Mouse (Mus musculus): ENCODE data around the gene Washc4. TPM values are rescaled to one million over a fixed set of nuclear protein-coding genes. Genes with fewer than 3 reads are reported as not detected.

Gene Washc4
- total and polyA plus RNA-seq, 3 experiments, result 16.3 to 31.8 (median 19.3) TPM

- dilution Hi-C loops (cut with MboI; ENCODE audit: extremely low pct_ligation_motif_present, extremely low pct_unique_long_range_greater_than_20kb, low sequenced_read_pairs), result no loop called here
- TF ChIP-seq IRF4 (IDR thresholded peaks at IDR 0.05; ENCODE audit: low read depth, low read length) (no peak), POLR2A (IDR thresholded peaks at IDR 0.05; ENCODE audit: low read depth, low read length) (no peak), MAFK (IDR thresholded peaks at IDR 0.05; ENCODE audit: insufficient replicate concordance, low read length) (no peak), ETS1 (conservative IDR thresholded peaks at IDR 0.05; ENCODE audit: low read depth, low read length) (no peak), SIN3A (IDR thresholded peaks at IDR 0.05; ENCODE audit: low read length) (no peak), USF1 (IDR thresholded peaks at IDR 0.05; ENCODE audit: low read depth, low read length) (no peak), E2F4 (IDR thresholded peaks at IDR 0.05; ENCODE audit: insufficient replicate concordance, low read depth, low read length) (no peak), ZKSCAN1 (IDR thresholded peaks at IDR 0.05; ENCODE audit: borderline replicate concordance, low read depth, low read length) (no peak), ZNF384 (IDR thresholded peaks at IDR 0.05; ENCODE audit: low read depth, low read length) (no peak), SMC3 (IDR thresholded peaks at IDR 0.05; ENCODE audit: low read depth, low read length) (no peak), MEF2A (IDR thresholded peaks at IDR 0.05; ENCODE audit: borderline replicate concordance, low read depth, low read length) (no peak), TBP (conservative IDR thresholded peaks at IDR 0.05; ENCODE audit: low read depth, low read length) (no peak), JUN (IDR thresholded peaks at IDR 0.05; ENCODE audit: insufficient read depth, low read depth, low read length) (no peak), USF2 (conservative IDR thresholded peaks at IDR 0.05; ENCODE audit: low read depth, low read length) (no peak)
- Histone ChIP-seq H3K4me1 (ENCODE audit: control insufficient read depth in 1 of 2, insufficient read depth in 2 of 2) (peaks cover 0 to 2% of the 10 kb centered on the region in 2 experiments; a peak in 2 of 4 replicates), H3K9me3 (replicated peaks; ENCODE audit: low read length) (no peaks in the 10 kb centered on the region), H3K27me3 (replicated peaks) (no peaks in the 10 kb centered on the region), H3K9ac (ENCODE audit: insufficient read depth, low read depth) (no peak overlapping the region), H3K4me2 (ENCODE audit: insufficient read depth, low read depth, poor library complexity, severe bottlenecking) (no peak overlapping the region), H3K36me3 (replicated peaks in 1 of 2; ENCODE audit: control insufficient read depth in 1 of 2, insufficient read depth in 1 of 2, low read length in 1 of 2) (peaks cover 31 to 81% of the 10 kb centered on the region in 2 experiments), H3K27ac (ENCODE audit: insufficient read depth, low read depth) (no peak overlapping the region), H3K79me2 (replicated peaks; ENCODE audit: control insufficient read depth, extremely low read depth, insufficient read depth, poor library complexity, severe bottlenecking) (no peaks in the 10 kb centered on the region), H3K4me3 (replicated peaks in 1 of 3; ENCODE audit: low read depth in 2 of 3, low read length in 2 of 3, poor library complexity in 1 of 3) (no peak overlapping the region)
- no peak for DNase-seq (ENCODE audit: extremely low read depth)
- in situ Hi-C loops (cut with MboI; ENCODE audit: low pct_ligation_motif_present, low pct_unique_long_range_greater_than_20kb, low sequenced_read_pairs), result no loop called here
Measured at GRCm38 (mm10) chr10:83629190-83629781, 85.7 kb downstream of the Washc4 start.

GRCm38 (mm10) chr10:83629878-83630277 is 86.3 kb downstream of the Washc4 start:
- Histone ChIP-seq H3K27me3 (replicated peaks) (no peaks in the 10 kb centered on the region), H3K27ac (ENCODE audit: insufficient read depth, low read depth) (no peak overlapping the region), H3K9ac (ENCODE audit: insufficient read depth, low read depth) (no peak overlapping the region), H3K36me3 (replicated peaks in 1 of 2; ENCODE audit: control insufficient read depth in 1 of 2, insufficient read depth in 1 of 2, low read length in 1 of 2) (peaks cover 26 to 75% of the 10 kb centered on the region in 2 experiments), H3K4me1 (ENCODE audit: control insufficient read depth in 1 of 2, insufficient read depth in 2 of 2) (peaks cover 3 to 8% of the 10 kb centered on the region in 2 experiments), H3K4me3 (replicated peaks in 1 of 3; ENCODE audit: low read depth in 2 of 3, low read length in 2 of 3, poor library complexity in 1 of 3) (no peak overlapping the region), H3K9me3 (replicated peaks; ENCODE audit: low read length) (no peaks in the 10 kb centered on the region), H3K79me2 (replicated peaks; ENCODE audit: control insufficient read depth, extremely low read depth, insufficient read depth, poor library complexity, severe bottlenecking) (no peaks in the 10 kb centered on the region), H3K4me2 (ENCODE audit: insufficient read depth, low read depth, poor library complexity, severe bottlenecking) (no peak overlapping the region)
- TF ChIP-seq ETS1 (conservative IDR thresholded peaks at IDR 0.05; ENCODE audit: low read depth, low read length) (no peak), SMC3 (IDR thresholded peaks at IDR 0.05; ENCODE audit: low read depth, low read length) (no peak), NELFE (IDR thresholded peaks at IDR 0.05; ENCODE audit: low read depth, low read length) (no peak), KAT2A (IDR thresholded peaks at IDR 0.05; ENCODE audit: insufficient replicate concordance, low read length) (no peak), CTCF (conservative IDR thresholded peaks at IDR 0.05 in 1 of 2, IDR thresholded peaks at IDR 0.05 in 1 of 2; ENCODE audit: low read depth in 2 of 2, low read length in 2 of 2) (no peak), SIN3A (IDR thresholded peaks at IDR 0.05; ENCODE audit: low read length) (no peak), CHD1 (IDR thresholded peaks at IDR 0.05; ENCODE audit: low read depth, low read length) (no peak), ZNF384 (IDR thresholded peaks at IDR 0.05; ENCODE audit: low read depth, low read length) (no peak), EP300 (IDR thresholded peaks at IDR 0.05; ENCODE audit: low read length) (no peak), USF1 (IDR thresholded peaks at IDR 0.05; ENCODE audit: low read depth, low read length) (no peak), PAX5 (IDR thresholded peaks at IDR 0.05; ENCODE audit: low read length) (no peak)
- in situ Hi-C loops (cut with MboI; ENCODE audit: low pct_ligation_motif_present, low pct_unique_long_range_greater_than_20kb, low sequenced_read_pairs), result no loop called here
- DNase-seq (ENCODE audit: extremely low read depth), result no peak
- dilution Hi-C loops (cut with MboI; ENCODE audit: extremely low pct_ligation_motif_present, extremely low pct_unique_long_range_greater_than_20kb, low sequenced_read_pairs), result no loop called here

Measured in CH12.LX (cell line).